ENCODE assay signal across 21 mouse cellular contexts in the genomic region with DNA sequence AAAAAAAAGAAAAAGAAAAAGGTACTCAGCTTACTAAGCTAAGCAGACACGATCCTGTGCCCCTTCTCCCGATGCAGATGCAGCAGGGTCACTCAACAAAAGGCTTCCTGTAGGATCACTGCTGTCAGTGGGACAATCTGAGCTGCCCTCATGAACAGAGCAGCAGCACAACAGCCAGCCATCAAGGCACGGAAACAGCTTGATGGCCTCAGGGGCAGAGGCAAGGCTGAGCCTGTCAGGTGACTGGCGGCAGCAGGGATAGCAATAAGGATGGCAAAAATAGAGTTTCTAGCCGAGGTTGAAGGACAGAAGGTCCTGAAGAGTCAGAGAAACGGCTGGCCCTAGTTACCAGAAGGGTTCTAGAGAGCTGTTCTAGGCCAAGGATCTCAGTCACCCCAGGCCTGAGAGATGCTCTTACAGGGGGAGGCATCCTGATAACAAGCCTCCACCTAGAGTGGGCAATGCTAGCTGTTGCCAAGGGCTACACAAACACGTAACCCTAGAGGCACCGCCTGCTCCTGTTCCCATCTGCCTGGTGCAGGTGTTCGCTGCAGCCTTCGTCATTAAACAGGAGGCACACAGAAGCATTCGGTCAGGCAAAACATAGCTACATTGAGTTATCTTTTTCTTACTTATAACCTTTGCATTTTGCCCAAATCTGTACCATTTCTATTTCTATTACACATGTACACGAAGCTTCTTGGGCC. TPM values are rescaled to one million over a fixed set of nuclear protein-coding genes. Genes with fewer than 3 reads are reported as not detected.
DNase-seq lines count a peak whose midpoint lies in the region; ATAC-seq and TF ChIP-seq lines count a peak whose summit lies in the region.
"Had no signal": no experiment of that assay in that cellular context is flagged by ENCODE, and none has a peak within 500 bp of the region (broad histone marks: within the 10 kb centered on the region; RNA-seq: fewer than 3 reads in every experiment).

No protein-coding gene starts in this region.

- H3K9me3 ChIP-seq in intestine, embryonic 14.5 days (ENCODE audit: control insufficient read depth, low read length), result no peaks in the 10 kb centered on the region
- no peaks in the 10 kb centered on the region for H3K9me3 ChIP-seq in intestine, embryonic 15.5 days
- no peaks in the 10 kb centered on the region for H3K9me3 ChIP-seq in stomach, embryonic 15.5 days
- H3K9me3 ChIP-seq in stomach, postnatal 0 days (ENCODE audit: control insufficient read depth, low read length), result no peaks in the 10 kb centered on the region
- no peaks in the 10 kb centered on the region for H3K9me3 ChIP-seq in hindbrain, embryonic 14.5 days (ENCODE audit: control insufficient read depth, low read length)
- H3K9me3 ChIP-seq: G1E; heart, embryonic 10.5 days; limb, embryonic 13.5 days; midbrain, embryonic 15.5 days had no signal

- WGBS in intestine, embryonic 14.5 days, result 76% methylated on average over 12 of the region's 12 CpGs
- 77% methylated on average over 12 of the region's 12 CpGs for WGBS in intestine, embryonic 15.5 days
- WGBS in stomach, embryonic 15.5 days, result 68% methylated on average over 12 of the region's 12 CpGs
- WGBS in stomach, postnatal 0 days, result 62% methylated on average over 12 of the region's 12 CpGs
- WGBS in hindbrain, embryonic 14.5 days, result 69% methylated on average over 12 of the region's 12 CpGs

- 0 out of 2 replicates have a peak, but pooled peaks have one; percentile 21 for ATAC-seq in intestine, embryonic 14.5 days (replicated peaks; ENCODE audit: low FRiP score, low TSS enrichment, low read depth)
- no peak for ATAC-seq in intestine, embryonic 15.5 days
- 0 out of 2 replicates have a peak, but pooled peaks have one; percentile 36 for ATAC-seq in stomach, embryonic 15.5 days (ENCODE audit: insufficient read depth, low FRiP score, low read depth)
- ATAC-seq in stomach, postnatal 0 days (ENCODE audit: low FRiP score, low TSS enrichment), result no peak
- ATAC-seq in hindbrain, embryonic 14.5 days (ENCODE audit: low FRiP score), result peak; percentile 37; the same call in 1 of the 2 replicates
- ATAC-seq: forebrain, postnatal 0 days; midbrain, embryonic 15.5 days had no signal

- H3K27me3 ChIP-seq in intestine, embryonic 14.5 days (replicated peaks; ENCODE audit: control insufficient read depth, insufficient read depth, low read length), result no peaks in the 10 kb centered on the region
- H3K27me3 ChIP-seq in intestine, embryonic 15.5 days (replicated peaks), result no peaks in the 10 kb centered on the region
- H3K27me3 ChIP-seq in stomach, embryonic 15.5 days (replicated peaks), result no peaks in the 10 kb centered on the region
- H3K27me3 ChIP-seq in stomach, postnatal 0 days (ENCODE audit: control insufficient read depth, insufficient read depth, low read length), result no peaks in the 10 kb centered on the region
- no peaks in the 10 kb centered on the region for H3K27me3 ChIP-seq in hindbrain, embryonic 14.5 days (ENCODE audit: control insufficient read depth, insufficient read depth, low read length)
- H3K27me3 ChIP-seq: limb, embryonic 13.5 days; midbrain, embryonic 15.5 days had no signal

- no peak for DNase-seq in intestine, embryonic 14.5 days (ENCODE audit: low spot score)
- no peak for DNase-seq in stomach, postnatal 0 days (ENCODE audit: low spot score)
- DNase-seq in hindbrain, embryonic 14.5 days (ENCODE audit: low spot score), result no peak
- no peak for DNase-seq in adipocyte (ENCODE audit: low spot score)
- no peak for DNase-seq in left cerebral cortex, postnatal 10 days (ENCODE audit: extremely low spot score in 1 of 2, low spot score in 2 of 2)
- DNase-seq: adrenal gland, adult 8-10 months; cerebellum, postnatal 14 days; forebrain, postnatal 0 days; gastrocnemius, postnatal 10 days; heart, postnatal 36 days; kidney, adult 9 months; lung, adult 18-20 months; thymus, postnatal 36 days had no signal

- TF ChIP-seq EP300 in stomach, postnatal 0 days (optimal IDR thresholded peaks at IDR 0.05), result no peak

- TF ChIP-seq CTCF in stomach, postnatal 0 days (IDR thresholded peaks at IDR 0.05; ENCODE audit: low read depth), result no peak

- H3K4me1 ChIP-seq in intestine, embryonic 14.5 days (replicated peaks; ENCODE audit: control insufficient read depth, insufficient read depth, low read length), result 0 out of 2 replicates have a peak, but pooled peaks cover 3% of the 10 kb centered on the region
- no peaks in the 10 kb centered on the region for H3K4me1 ChIP-seq in intestine, embryonic 15.5 days (replicated peaks)
- no peaks in the 10 kb centered on the region for H3K4me1 ChIP-seq in stomach, embryonic 15.5 days
- no peaks in the 10 kb centered on the region for H3K4me1 ChIP-seq in stomach, postnatal 0 days (replicated peaks; ENCODE audit: control insufficient read depth, insufficient read depth)
- no peaks in the 10 kb centered on the region for H3K4me1 ChIP-seq in hindbrain, embryonic 14.5 days (replicated peaks; ENCODE audit: control insufficient read depth, insufficient read depth, low read length)
- H3K4me1 ChIP-seq: limb, embryonic 13.5 days; midbrain, embryonic 15.5 days had no signal

- no peak overlapping the region for H3K27ac ChIP-seq in intestine, embryonic 14.5 days (ENCODE audit: low read depth)
- H3K27ac ChIP-seq in intestine, embryonic 15.5 days, result no peak overlapping the region
- H3K27ac ChIP-seq in stomach, embryonic 15.5 days, result no peak overlapping the region
- H3K27ac ChIP-seq in stomach, postnatal 0 days (replicated peaks), result no peak overlapping the region
- H3K27ac ChIP-seq in hindbrain, embryonic 14.5 days, result no peak overlapping the region
- H3K27ac ChIP-seq: heart, embryonic 10.5 days; left cerebral cortex, adult 2 months; limb, embryonic 13.5 days; macrophage; midbrain, embryonic 15.5 days had no signal

- intact Hi-C loops in left cerebral cortex, postnatal 10 days (cut with DNase I), result loop anchor here (10.0 kb wide), 2 partner anchors 130 to 720 kb away; no protein-coding TSS in a partner anchor

- no peak overlapping the region for H3K9ac ChIP-seq in intestine, embryonic 14.5 days (ENCODE audit: low read length)
- no peak overlapping the region for H3K9ac ChIP-seq in intestine, embryonic 15.5 days
- H3K9ac ChIP-seq in stomach, embryonic 15.5 days, result no peak overlapping the region
- H3K9ac ChIP-seq in stomach, postnatal 0 days (ENCODE audit: low read length), result no peak overlapping the region
- H3K9ac ChIP-seq in hindbrain, embryonic 14.5 days, result no peak overlapping the region
- H3K9ac ChIP-seq: forebrain, postnatal 0 days; limb, embryonic 13.5 days; midbrain, embryonic 15.5 days had no signal

- no peak overlapping the region for H3K4me3 ChIP-seq in intestine, embryonic 14.5 days (ENCODE audit: low read depth, low read length)
- H3K4me3 ChIP-seq in intestine, embryonic 15.5 days (replicated peaks), result no peak overlapping the region
- no peak overlapping the region for H3K4me3 ChIP-seq in stomach, embryonic 15.5 days (replicated peaks)
- H3K4me3 ChIP-seq in stomach, postnatal 0 days (ENCODE audit: low read depth, low read length), result no peak overlapping the region
- H3K4me3 ChIP-seq in hindbrain, embryonic 14.5 days (replicated peaks; ENCODE audit: low read length), result no peak overlapping the region
- H3K4me3 ChIP-seq: heart, embryonic 10.5 days; left cerebral cortex, adult 2 months; limb, embryonic 13.5 days; midbrain, embryonic 15.5 days had no signal

- H3K36me3 ChIP-seq in intestine, embryonic 14.5 days (ENCODE audit: control insufficient read depth, insufficient read depth, low read length), result peaks cover 14% of the 10 kb centered on the region
- peaks cover 3% of the 10 kb centered on the region; the same call in 1 of the 2 replicates for H3K36me3 ChIP-seq in intestine, embryonic 15.5 days
- peaks cover 6% of the 10 kb centered on the region; the same call in 1 of the 2 replicates for H3K36me3 ChIP-seq in stomach, embryonic 15.5 days
- peaks cover 3% of the 10 kb centered on the region; the same call in 1 of the 2 replicates for H3K36me3 ChIP-seq in stomach, postnatal 0 days (ENCODE audit: control insufficient read depth, insufficient read depth, low read length)
- peaks cover 17% of the 10 kb centered on the region for H3K36me3 ChIP-seq in hindbrain, embryonic 14.5 days (replicated peaks; ENCODE audit: control insufficient read depth, insufficient read depth)

- H3K4me2 ChIP-seq in intestine, embryonic 14.5 days (ENCODE audit: low read length), result no peak overlapping the region
- H3K4me2 ChIP-seq in intestine, embryonic 15.5 days (replicated peaks), result no peak overlapping the region
- no peak overlapping the region for H3K4me2 ChIP-seq in stomach, embryonic 15.5 days
- H3K4me2 ChIP-seq in stomach, postnatal 0 days (replicated peaks; ENCODE audit: low read depth), result no peak overlapping the region
- H3K4me2 ChIP-seq in hindbrain, embryonic 14.5 days (replicated peaks), result no peak overlapping the region
- H3K4me2 ChIP-seq: limb, embryonic 13.5 days; midbrain, embryonic 15.5 days had no signal

RNA-seq across cellular contexts. Expression of a gene that starts 17.3 kb away (rescaled TPM):
- 7.3 and 8.3 TPM in 2 replicates for polyA plus RNA-seq in intestine, embryonic 14.5 days (2014; fragmentation: Nextera tagmentation; extraction: Ambion mirVana)
- 23.8 and 24.9 TPM in 2 replicates for polyA plus RNA-seq in intestine, embryonic 15.5 days (2015; fragmentation: Nextera tagmentation; extraction: Ambion mirVana)
- polyA plus RNA-seq in stomach, embryonic 15.5 days (2015; fragmentation: Nextera tagmentation; extraction: Ambion mirVana), result 26.6 and 28.7 TPM in 2 replicates
- polyA plus RNA-seq in stomach, postnatal 0 days (2015; fragmentation: Nextera tagmentation; extraction: Ambion mirVana), result 14.2 and 15.6 TPM in 2 replicates
- polyA plus RNA-seq in hindbrain, embryonic 14.5 days (2014; fragmentation: Nextera tagmentation; extraction: Ambion mirVana), result 9.9 and 10.4 TPM in 2 replicates
- 10 to 100 TPM; 52.9 to 61.7 TPM for total RNA-seq in left cerebral cortex, postnatal 10 days (2021)

Comparison
In these comparisons a context has a peak if more than half of its experiments do, and no peak if none do; other contexts are left out.
1. ATAC-seq: peak in intestine, embryonic 14.5 days (single experiment), stomach, embryonic 15.5 days (single experiment) and hindbrain, embryonic 14.5 days (single experiment); none in intestine, embryonic 15.5 days (single experiment) and stomach, postnatal 0 days (single experiment).